Mouse (Mus musculus) CH12.LX (cell line): Measurements from ENCODE around the gene Bmp7. TPM values are rescaled to one million over a fixed set of nuclear protein-coding genes. Genes with fewer than 3 reads are reported as not detected.

Source experiments
- DNase-seq: peaks from one replicate; pipeline ENCODE4 v3.0.0-alpha.2; 2013; ENCODE audit errors: extremely low read depth
- H3K27ac ChIP-seq: 2 replicates; pipeline ENCODE4 v1.5.1; 2012; ENCODE audit warnings: low read depth, mild to moderate bottlenecking, control low read depth, moderate library complexity; ENCODE audit not compliant: insufficient read depth
- H3K27me3 ChIP-seq: replicated peaks from 2 replicates; pipeline ENCODE3; 2012; ENCODE audit warnings: inconsistent platforms
- H3K36me3 ChIP-seq, 2 experiments: replicated peaks in 1 of 2; 2 replicates each; pipeline versions ENCODE3 to v1.6.1; 2012; ENCODE audit warnings: inconsistent platforms in 1 of 2, low read length in 1 of 2, mild to moderate bottlenecking in 1 of 2, mixed read lengths in 1 of 2, moderate library complexity in 1 of 2; ENCODE audit not compliant: control insufficient read depth in 1 of 2, insufficient read depth in 1 of 2
- H3K4me1 ChIP-seq, 2 experiments: 2 replicates each; pipeline ENCODE4 v1.6.1; 2012; ENCODE audit warnings: inconsistent platforms in 1 of 2, moderate library complexity in 1 of 2; ENCODE audit not compliant: insufficient read depth in 2 of 2, control insufficient read depth in 1 of 2
- H3K4me2 ChIP-seq: 2 replicates; pipeline ENCODE4 v1.6.1; 2012; ENCODE audit warnings: low read depth, mild to moderate bottlenecking, control low read depth; ENCODE audit not compliant: poor library complexity, insufficient read depth, severe bottlenecking
- H3K4me3 ChIP-seq, 3 experiments: fragments of 150-350 bp in 1 of 3; sonication (generic) in 1 of 3; replicated peaks in 1 of 3; 2 replicates each; pipeline versions ENCODE3 to v1.5.1; 2011 to 2012; ENCODE audit warnings: low read depth in 2 of 3, low read length in 2 of 3, mild to moderate bottlenecking in 2 of 3, moderate library complexity in 2 of 3, control low read depth in 1 of 3, improper control_type of control experiment in 1 of 3, inconsistent platforms in 1 of 3, mixed read lengths in 1 of 3; ENCODE audit not compliant: poor library complexity in 1 of 3
- H3K79me2 ChIP-seq: replicated peaks from 2 replicates; pipeline ENCODE4 v1.6.1; 2012; ENCODE audit warnings: mild to moderate bottlenecking, moderate library complexity; ENCODE audit not compliant: control insufficient read depth, poor library complexity, insufficient read depth, severe bottlenecking; ENCODE audit errors: extremely low read depth
- H3K9ac ChIP-seq: 2 replicates; pipeline ENCODE4 v1.6.1; 2012; ENCODE audit warnings: low read depth, mild to moderate bottlenecking, control low read depth, moderate library complexity; ENCODE audit not compliant: insufficient read depth
- H3K9me3 ChIP-seq: replicated peaks from 2 replicates; pipeline ENCODE3; 2012; ENCODE audit warnings: low read length, inconsistent platforms, mixed read lengths
- BHLHE40 ChIP-seq: IDR thresholded peaks from 2 replicates; pipeline ENCODE4 v1.6.1; 2011; ENCODE audit warnings: mild to moderate bottlenecking, low read depth, low read length, improper control_type of control experiment
- CHD1 ChIP-seq: IDR thresholded peaks from 2 replicates; pipeline ENCODE4 v1.6.1; 2012; ENCODE audit warnings: low read depth, low read length, improper control_type of control experiment, inconsistent platforms
- CHD2 ChIP-seq: IDR thresholded peaks from 2 replicates; pipeline ENCODE4 v1.6.1; 2011; ENCODE audit warnings: low read length, improper control_type of control experiment
- CTCF ChIP-seq, 2 experiments: IDR thresholded peaks in 1 of 2; conservative IDR thresholded peaks in 1 of 2; 2 replicates each; pipeline ENCODE4 v1.5.1; 2011 to 2012; ENCODE audit warnings: low read depth in 2 of 2, low read length in 2 of 2, improper control_type of control experiment in 1 of 2, inconsistent platforms in 1 of 2, mild to moderate bottlenecking in 1 of 2, moderate library complexity in 1 of 2
- ELF1 ChIP-seq: IDR thresholded peaks from 2 replicates; pipeline ENCODE4 v1.6.1; 2014; ENCODE audit warnings: low read depth, mild to moderate bottlenecking, inconsistent platforms, low read length, improper control_type of control experiment
- EP300 ChIP-seq: IDR thresholded peaks from 2 replicates; pipeline ENCODE4 v1.6.1; 2011; ENCODE audit warnings: low read length, improper control_type of control experiment
- ETS1 ChIP-seq: conservative IDR thresholded peaks from 2 replicates; pipeline ENCODE4 v1.6.1; 2012; ENCODE audit warnings: low read depth, mild to moderate bottlenecking, inconsistent platforms, low read length, improper control_type of control experiment, moderate library complexity
- GABPA ChIP-seq: IDR thresholded peaks from 2 replicates; pipeline ENCODE4 v1.6.1; 2012; ENCODE audit warnings: low read depth, low read length, improper control_type of control experiment, inconsistent platforms; ENCODE audit not compliant: insufficient replicate concordance
- HCFC1 ChIP-seq: IDR thresholded peaks from 2 replicates; pipeline ENCODE4 v1.6.1; 2012; ENCODE audit warnings: low read depth, mild to moderate bottlenecking, inconsistent platforms, low read length, improper control_type of control experiment
- JUN ChIP-seq: IDR thresholded peaks from 2 replicates; pipeline ENCODE4 v1.6.1; 2011; ENCODE audit warnings: low read depth, mild to moderate bottlenecking, low read length, improper control_type of control experiment, moderate library complexity; ENCODE audit not compliant: insufficient read depth
- MAFK ChIP-seq: IDR thresholded peaks from 2 replicates; pipeline ENCODE4 v1.6.1; 2011; ENCODE audit warnings: low read length, improper control_type of control experiment; ENCODE audit not compliant: insufficient replicate concordance
- MAZ ChIP-seq: IDR thresholded peaks from 2 replicates; pipeline ENCODE4 v1.6.1; 2012; ENCODE audit warnings: low read depth, mild to moderate bottlenecking, inconsistent platforms, low read length, improper control_type of control experiment, moderate library complexity
- MEF2A ChIP-seq: IDR thresholded peaks from 2 replicates; pipeline ENCODE4 v1.6.1; 2014; ENCODE audit warnings: low read depth, mild to moderate bottlenecking, inconsistent platforms, low read length, improper control_type of control experiment, borderline replicate concordance
- MXI1 ChIP-seq: IDR thresholded peaks from 2 replicates; pipeline ENCODE4 v1.6.1; 2011; ENCODE audit warnings: mild to moderate bottlenecking, low read depth, low read length, improper control_type of control experiment
- NELFE ChIP-seq: IDR thresholded peaks from 2 replicates; pipeline ENCODE4 v1.6.1; 2011; ENCODE audit warnings: low read depth, low read length, improper control_type of control experiment
- NRF1 ChIP-seq: IDR thresholded peaks from 2 replicates; pipeline ENCODE4 v1.6.1; 2014; ENCODE audit warnings: low read depth, mild to moderate bottlenecking, inconsistent platforms, low read length, improper control_type of control experiment, moderate library complexity
- POLR2AphosphoS2 ChIP-seq: IDR thresholded peaks from 2 replicates; pipeline ENCODE4 v1.6.1; 2011; ENCODE audit warnings: low read depth, low read length, improper control_type of control experiment
- SMC3 ChIP-seq: IDR thresholded peaks from 2 replicates; pipeline ENCODE4 v1.6.1; 2011; ENCODE audit warnings: low read depth, low read length, improper control_type of control experiment
- TBP ChIP-seq: conservative IDR thresholded peaks from 2 replicates; pipeline ENCODE4 v1.6.1; 2011; ENCODE audit warnings: low read depth, low read length, improper control_type of control experiment
- TCF12 ChIP-seq: IDR thresholded peaks from 2 replicates; pipeline ENCODE4 v1.6.1; 2014; ENCODE audit warnings: low read depth, mild to moderate bottlenecking, inconsistent platforms, low read length, improper control_type of control experiment
- USF1 ChIP-seq: IDR thresholded peaks from 2 replicates; pipeline ENCODE4 v1.6.1; 2014; ENCODE audit warnings: low read depth, mild to moderate bottlenecking, inconsistent platforms, low read length, improper control_type of control experiment
- USF2 ChIP-seq: conservative IDR thresholded peaks from 2 replicates; pipeline ENCODE4 v1.6.1; 2011; ENCODE audit warnings: low read depth, low read length, improper control_type of control experiment
- ZMIZ1 ChIP-seq: IDR thresholded peaks from 2 replicates; pipeline ENCODE4 v1.6.1; 2012; ENCODE audit warnings: low read depth, mild to moderate bottlenecking, inconsistent platforms, low read length, improper control_type of control experiment
- ZNF384 ChIP-seq: IDR thresholded peaks from 2 replicates; pipeline ENCODE4 v1.6.1; 2012; ENCODE audit warnings: low read depth, low read length, improper control_type of control experiment, inconsistent platforms
- dilution Hi-C: fragments of 300-500 bp; cut with MboI; formaldehyde crosslinking; loops from 2 replicates; pipeline ENCODE4 v1.14.3; 2020; ENCODE audit warnings: low sequenced_read_pairs; ENCODE audit not compliant: extremely low pct_unique_long_range_greater_than_20kb, extremely low pct_ligation_motif_present
- in situ Hi-C: fragments of 300-500 bp; cut with MboI; formaldehyde crosslinking; loops from 3 replicates; pipeline ENCODE4 v1.14.3; 2019; ENCODE audit warnings: low sequenced_read_pairs, low pct_ligation_motif_present, low pct_unique_long_range_greater_than_20kb, mixed read lengths
- polyA plus RNA-seq: library from polyadenylated mRNA; unstranded; fragments of >175 nt; gene quantifications from 2 replicates; pipeline ENCODE4 v1.2.1, GENCODE M21; 2012; ENCODE audit warnings: low read depth; ENCODE audit not compliant: insufficient read length
- total RNA-seq, 2 experiments: library from RNA; depleted of rRNA; stranded (reverse); fragments of 300-350 nt in 1 of 2; fragments of >200 nt in 1 of 2; gene quantifications; 2 replicates each; pipeline ENCODE4 v1.2.3; 2012 to 2014

Bmp7 gene
- total and polyA plus RNA-seq, 3 experiments, result 0.16 to 0.51 (median 0.47) TPM

- no peak for TF ChIP-seq TBP
- no peak for TF ChIP-seq NRF1
- TF ChIP-seq MAFK, result no peak
- TF ChIP-seq CHD1, result no peak
- TF ChIP-seq GABPA, result no peak
- no peak for TF ChIP-seq NELFE
- no peak for TF ChIP-seq CTCF (conservative IDR thresholded peaks at IDR 0.05 in 1 of 2, IDR thresholded peaks at IDR 0.05 in 1 of 2; ENCODE audit: low read depth in 2 of 2, low read length in 2 of 2)
- TF ChIP-seq USF1, result no peak
- no peak for TF ChIP-seq ZNF384
- no peak for TF ChIP-seq EP300
- TF ChIP-seq JUN, result no peak
- no peak for TF ChIP-seq MEF2A
- no peak for TF ChIP-seq USF2
- no peak for TF ChIP-seq ZMIZ1
- no peak for TF ChIP-seq ELF1
- no peak for TF ChIP-seq HCFC1
- TF ChIP-seq, all 38 proteins: peak for 0
- Histone ChIP-seq H3K36me3 (no peaks in the 10 kb centered on the region), H3K27ac (no peak overlapping the region), H3K4me2 (no peak overlapping the region), H3K79me2 (no peaks in the 10 kb centered on the region), H3K4me1 (peaks cover 0 to 21% of the 10 kb centered on the region in 2 experiments; a peak in 2 of 4 replicates), H3K4me3 (no peak overlapping the region), H3K9ac (no peak overlapping the region), H3K27me3 (no peaks in the 10 kb centered on the region), H3K9me3 (peaks cover 3% of the 10 kb centered on the region)
- in situ Hi-C loops, result no loop called here
- DNase-seq, result no peak
- dilution Hi-C loops, result no loop called here
Measured at GRCm38 (mm10) chr2:172933631-172934419, 6.3 kb downstream of the Bmp7 start.

DNA sequence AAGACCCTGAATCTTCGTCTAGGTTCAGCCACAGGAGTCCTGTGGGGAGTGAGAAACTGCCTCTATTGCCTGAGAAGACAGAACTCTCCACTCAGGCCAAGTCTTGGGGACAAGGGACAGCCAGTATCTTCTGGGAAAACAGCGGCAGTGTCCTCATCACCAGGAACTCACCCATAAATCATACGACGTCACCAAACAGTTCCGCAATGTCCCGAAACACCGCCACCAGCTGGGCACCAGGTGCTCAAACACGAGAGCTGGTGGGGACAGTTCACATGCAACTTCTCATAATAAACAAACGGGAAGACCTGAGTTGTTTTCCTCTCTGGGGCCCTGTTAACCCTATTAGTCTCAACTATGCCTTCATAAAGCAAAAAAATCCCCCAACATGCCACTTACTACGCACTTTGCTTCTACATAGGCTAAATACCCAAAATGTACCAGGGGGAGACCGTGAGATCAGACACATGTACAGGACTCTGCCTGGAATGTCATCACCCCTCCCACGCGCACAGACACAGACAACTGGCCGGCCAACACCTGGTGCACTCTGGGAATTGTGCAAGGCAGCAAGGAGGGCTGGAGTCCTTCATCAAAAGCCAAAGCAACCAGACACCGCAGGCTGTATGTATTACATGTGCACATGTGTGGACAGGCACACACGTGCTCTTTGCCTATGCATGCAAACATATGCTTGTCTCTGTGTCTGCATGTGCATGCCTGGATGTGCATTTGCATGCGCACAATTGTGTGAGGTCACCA lies 8.8 kb downstream of the Bmp7 start:
- Histone ChIP-seq H3K4me3 (no peak overlapping the region), H3K79me2 (no peaks in the 10 kb centered on the region), H3K36me3 (no peaks in the 10 kb centered on the region), H3K27ac (no peak overlapping the region), H3K9me3 (peaks cover 2% of the 10 kb centered on the region), H3K4me2 (no peak overlapping the region), H3K9ac (no peak overlapping the region), H3K27me3 (no peaks in the 10 kb centered on the region), H3K4me1 (peaks cover 0 to 4% of the 10 kb centered on the region in 2 experiments; a peak in 2 of 4 replicates)
- no peak for DNase-seq
- TF ChIP-seq SMC3 (no peak), MAZ (no peak), POLR2AphosphoS2 (no peak), CHD2 (no peak), ETS1 (no peak), TCF12 (no peak), NRF1 (no peak), MXI1 (no peak), USF2 (no peak), ZNF384 (no peak), HCFC1 (no peak), BHLHE40 (no peak), ZMIZ1 (no peak)
- dilution Hi-C loops (no loop called here), in situ Hi-C loops (no loop called here)
